Mouse (Mus musculus): ENCODE measurements around the gene Fam171a2. TPM values are rescaled to one million over a fixed set of nuclear protein-coding genes. Genes with fewer than 3 reads are reported as not detected.
A peak's percentile ranks its signal among the peaks of the same experiment; 100 is the strongest.

Gene Fam171a2
- polyA plus RNA-seq, 1 experiment from 2014 or later = 10.6 TPM

GRCm38 (mm10) chr11:102464901-102465300, 17.4 kb upstream of the Fam171a2 start:
- Histone ChIP-seq H3K4me2 (no peak overlapping the region), H3K4me3 (ENCODE audit: low read depth, low read length) (no peak overlapping the region), H3K36me3 (ENCODE audit: control insufficient read depth, insufficient read depth, low read length) (no peaks in the 10 kb centered on the region), H3K4me1 (ENCODE audit: control insufficient read depth, insufficient read depth, low read length) (peaks cover 12% of the 10 kb centered on the region), H3K27me3 (ENCODE audit: control insufficient read depth, insufficient read depth, low read length) (peaks cover 2% of the 10 kb centered on the region; the same call in 1 of the 2 replicates), H3K9me3 (ENCODE audit: control insufficient read depth, low read length) (no peaks in the 10 kb centered on the region), H3K27ac (ENCODE audit: low read depth, low read length) (no peak overlapping the region), H3K9ac (ENCODE audit: low read length) (no peak overlapping the region)
- WGBS = 95% methylated on average over 6 of the region's 6 CpGs
- ATAC-seq (ENCODE audit: low FRiP score) = no peak
- no peak for DNase-seq (ENCODE audit: low spot score, missing footprints)

- Histone ChIP-seq H3K27me3 (ENCODE audit: control insufficient read depth, insufficient read depth, low read length) (peaks cover 9% of the 10 kb centered on the region), H3K4me3 (ENCODE audit: low read depth, low read length) (no peak overlapping the region), H3K9me3 (ENCODE audit: control insufficient read depth, low read length) (no peaks in the 10 kb centered on the region), H3K36me3 (ENCODE audit: control insufficient read depth, insufficient read depth, low read length) (no peaks in the 10 kb centered on the region), H3K4me2 (no peak overlapping the region), H3K4me1 (ENCODE audit: control insufficient read depth, insufficient read depth, low read length) (peaks cover 6% of the 10 kb centered on the region; the same call in 1 of the 2 replicates), H3K27ac (ENCODE audit: low read depth, low read length) (no peak overlapping the region), H3K9ac (ENCODE audit: low read length) (no peak overlapping the region)
- ATAC-seq (ENCODE audit: low FRiP score) (no peak), DNase-seq (ENCODE audit: low spot score, missing footprints) (no peak)
- 83% methylated on average over 3 of the region's 3 CpGs for WGBS
Measured at GRCm38 (mm10) chr11:102461764-102462163, 14.3 kb upstream of the Fam171a2 start.

- peaks cover 9% of the 10 kb centered on the region for H3K27me3 ChIP-seq (ENCODE audit: control insufficient read depth, insufficient read depth, low read length)
- 61% methylated on average over 16 of the region's 16 CpGs for WGBS
Measured at GRCm38 (mm10) chr11:102460541-102460940, 13.1 kb upstream of the Fam171a2 start.

GRCm38 (mm10) chr11:102455740-102456396, 8.4 kb upstream of the Fam171a2 start:
- no peak overlapping the region for H3K27ac ChIP-seq (ENCODE audit: low read depth, low read length)
- peak overlapping the region; percentile 51 for H3K9ac ChIP-seq (ENCODE audit: low read length)
- peak overlapping the region; percentile 42 for H3K4me3 ChIP-seq (ENCODE audit: low read depth, low read length)
- H3K4me2 ChIP-seq = peak overlapping the region; percentile 91
- H3K4me1 ChIP-seq (ENCODE audit: control insufficient read depth, insufficient read depth, low read length) = peaks cover 8% of the 10 kb centered on the region
- H3K36me3 ChIP-seq (ENCODE audit: control insufficient read depth, insufficient read depth, low read length) = no peaks in the 10 kb centered on the region
- ATAC-seq (ENCODE audit: low FRiP score) (peak; percentile 93), DNase-seq (ENCODE audit: low spot score, missing footprints) (peak; percentile 99)
- H3K9me3 ChIP-seq (ENCODE audit: control insufficient read depth, low read length) = no peaks in the 10 kb centered on the region
- WGBS = under 1% methylated on average over 39 of the region's 40 CpGs
- H3K27me3 ChIP-seq (ENCODE audit: control insufficient read depth, insufficient read depth, low read length) = peaks cover 7% of the 10 kb centered on the region

More at GRCm38 (mm10) chr11:102460541-102460940, 13.1 kb upstream of the Fam171a2 start:
- Histone ChIP-seq H3K36me3 (ENCODE audit: control insufficient read depth, insufficient read depth, low read length) (no peaks in the 10 kb centered on the region), H3K9me3 (ENCODE audit: control insufficient read depth, low read length) (no peaks in the 10 kb centered on the region), H3K4me3 (ENCODE audit: low read depth, low read length) (no peak overlapping the region), H3K9ac (ENCODE audit: low read length) (no peak overlapping the region), H3K4me2 (no peak overlapping the region), H3K27ac (ENCODE audit: low read depth, low read length) (no peak overlapping the region), H3K4me1 (ENCODE audit: control insufficient read depth, insufficient read depth, low read length) (peaks cover 4% of the 10 kb centered on the region)
- ATAC-seq (ENCODE audit: low FRiP score) (no peak), DNase-seq (ENCODE audit: low spot score, missing footprints) (no peak)

- DNase-seq (ENCODE audit: low spot score, missing footprints) = peak; percentile 78
- no peak for ATAC-seq (ENCODE audit: low FRiP score)
- H3K36me3 ChIP-seq (ENCODE audit: control insufficient read depth, insufficient read depth, low read length) = no peaks in the 10 kb centered on the region
- peaks cover 8% of the 10 kb centered on the region for H3K4me1 ChIP-seq (ENCODE audit: control insufficient read depth, insufficient read depth, low read length)
- no peak overlapping the region for H3K4me2 ChIP-seq
- no peak overlapping the region for H3K27ac ChIP-seq (ENCODE audit: low read depth, low read length)
- no peaks in the 10 kb centered on the region for H3K9me3 ChIP-seq (ENCODE audit: control insufficient read depth, low read length)
- H3K9ac ChIP-seq (ENCODE audit: low read length) = no peak overlapping the region
- peaks cover 16% of the 10 kb centered on the region for H3K27me3 ChIP-seq (ENCODE audit: control insufficient read depth, insufficient read depth, low read length)
- H3K4me3 ChIP-seq (ENCODE audit: low read depth, low read length) = no peak overlapping the region
- WGBS = 21% methylated on average over 10 of the region's 10 CpGs
Measured at GRCm38 (mm10) chr11:102453131-102453530, 5.6 kb upstream of the Fam171a2 start.

GRCm38 (mm10) chr11:102449043-102450008, 1.8 kb upstream of the Fam171a2 start:
- no peaks in the 10 kb centered on the region for H3K36me3 ChIP-seq (ENCODE audit: control insufficient read depth, insufficient read depth, low read length)
- no peak overlapping the region for H3K9ac ChIP-seq (ENCODE audit: low read length)
- no peak overlapping the region for H3K4me2 ChIP-seq
- ATAC-seq (ENCODE audit: low FRiP score) (no peak), DNase-seq (ENCODE audit: low spot score, missing footprints) (peak; percentile 72)
- H3K9me3 ChIP-seq (ENCODE audit: control insufficient read depth, low read length) = no peaks in the 10 kb centered on the region
- no peak overlapping the region for H3K4me3 ChIP-seq (ENCODE audit: low read depth, low read length)
- H3K4me1 ChIP-seq (ENCODE audit: control insufficient read depth, insufficient read depth, low read length) = peaks cover 22% of the 10 kb centered on the region
- H3K27ac ChIP-seq (ENCODE audit: low read depth, low read length) = no peak overlapping the region
- H3K27me3 ChIP-seq (ENCODE audit: control insufficient read depth, insufficient read depth, low read length) = peaks cover 11% of the 10 kb centered on the region
- WGBS = 47% methylated on average over 17 of the region's 17 CpGs

- peaks cover 27% of the 10 kb centered on the region for H3K4me1 ChIP-seq (ENCODE audit: control insufficient read depth, insufficient read depth, low read length)
- no peaks in the 10 kb centered on the region for H3K9me3 ChIP-seq (ENCODE audit: control insufficient read depth, low read length)
- ATAC-seq (ENCODE audit: low FRiP score) (no peak), DNase-seq (ENCODE audit: low spot score, missing footprints) (peak; percentile 80)
- H3K4me3 ChIP-seq (ENCODE audit: low read depth, low read length) = no peak overlapping the region
- peaks cover 2% of the 10 kb centered on the region; the same call in 1 of the 2 replicates for H3K36me3 ChIP-seq (ENCODE audit: control insufficient read depth, insufficient read depth, low read length)
- 14% methylated on average over 8 of the region's 8 CpGs for WGBS
- no peak overlapping the region for H3K9ac ChIP-seq (ENCODE audit: low read length)
- H3K27ac ChIP-seq (ENCODE audit: low read depth, low read length) = no peak overlapping the region
- peaks cover 11% of the 10 kb centered on the region for H3K27me3 ChIP-seq (ENCODE audit: control insufficient read depth, insufficient read depth, low read length)
- no peak overlapping the region for H3K4me2 ChIP-seq
Measured at GRCm38 (mm10) chr11:102448327-102448726, 845 bp upstream of the Fam171a2 start.

GRCm38 (mm10) chr11:102446581-102447461, 661 bp downstream of the Fam171a2 start:
- Histone ChIP-seq H3K27me3 (ENCODE audit: control insufficient read depth, insufficient read depth, low read length) (peaks cover 11% of the 10 kb centered on the region), H3K4me2 (peak overlapping the region; percentile 86), H3K4me1 (ENCODE audit: control insufficient read depth, insufficient read depth, low read length) (peaks cover 27% of the 10 kb centered on the region), H3K36me3 (ENCODE audit: control insufficient read depth, insufficient read depth, low read length) (peaks cover 8% of the 10 kb centered on the region; the same call in 1 of the 2 replicates), H3K27ac (ENCODE audit: low read depth, low read length) (peak overlapping the region; percentile 90), H3K9ac (ENCODE audit: low read length) (peak overlapping the region; percentile 99), H3K9me3 (ENCODE audit: control insufficient read depth, low read length) (no peaks in the 10 kb centered on the region), H3K4me3 (ENCODE audit: low read depth, low read length) (peak overlapping the region; percentile 93)
- peak; percentile 97 for DNase-seq (ENCODE audit: low spot score, missing footprints)
- under 1% methylated on average over 47 of the region's 49 CpGs for WGBS
- ATAC-seq (ENCODE audit: low FRiP score) = peak; percentile 72
